Mouse (Mus musculus): ENCODE measurements around the gene Ldlrad3. TPM values are rescaled to one million over a fixed set of nuclear protein-coding genes. Genes with fewer than 3 reads are reported as not detected.

The Ldlrad3 gene
- total and polyA plus RNA-seq, 3 experiments = 3.3 to 4.8 (median 3.8) TPM

GRCm38 (mm10) chr2:101983853-101984543, 202.2 kb downstream of the Ldlrad3 start:
- Histone ChIP-seq H3K79me2 (replicated peaks; ENCODE audit: control insufficient read depth, insufficient read depth, low read length) (no peaks in the 10 kb centered on the region), H3K4me1 (ENCODE audit: control insufficient read depth, insufficient read depth, low read length) (peaks cover 1% of the 10 kb centered on the region), H3K36me3 (ENCODE audit: control insufficient read depth, insufficient read depth, low read length) (no peaks in the 10 kb centered on the region), H3K9ac (ENCODE audit: low read depth, low read length) (no peak overlapping the region), H3K27me3 (ENCODE audit: control insufficient read depth, insufficient read depth, low read length) (no peaks in the 10 kb centered on the region), H3K27ac (no peak overlapping the region), H3K4me3 (no peak overlapping the region)
- intact Hi-C loops (cut with DNase I) = no loop called here
- 94% methylated on average over 9 of the region's 9 CpGs for WGBS
- DNase-seq = no peak
- TF ChIP-seq CTCF (IDR thresholded peaks at IDR 0.05) = no peak
- TF ChIP-seq POLR2A (IDR thresholded peaks at IDR 0.05; ENCODE audit: insufficient read depth, low read depth, low read length) = no peak
- TF ChIP-seq EP300 (IDR thresholded peaks at IDR 0.05; ENCODE audit: insufficient read depth, low read depth, low read length) = no peak

DNA sequence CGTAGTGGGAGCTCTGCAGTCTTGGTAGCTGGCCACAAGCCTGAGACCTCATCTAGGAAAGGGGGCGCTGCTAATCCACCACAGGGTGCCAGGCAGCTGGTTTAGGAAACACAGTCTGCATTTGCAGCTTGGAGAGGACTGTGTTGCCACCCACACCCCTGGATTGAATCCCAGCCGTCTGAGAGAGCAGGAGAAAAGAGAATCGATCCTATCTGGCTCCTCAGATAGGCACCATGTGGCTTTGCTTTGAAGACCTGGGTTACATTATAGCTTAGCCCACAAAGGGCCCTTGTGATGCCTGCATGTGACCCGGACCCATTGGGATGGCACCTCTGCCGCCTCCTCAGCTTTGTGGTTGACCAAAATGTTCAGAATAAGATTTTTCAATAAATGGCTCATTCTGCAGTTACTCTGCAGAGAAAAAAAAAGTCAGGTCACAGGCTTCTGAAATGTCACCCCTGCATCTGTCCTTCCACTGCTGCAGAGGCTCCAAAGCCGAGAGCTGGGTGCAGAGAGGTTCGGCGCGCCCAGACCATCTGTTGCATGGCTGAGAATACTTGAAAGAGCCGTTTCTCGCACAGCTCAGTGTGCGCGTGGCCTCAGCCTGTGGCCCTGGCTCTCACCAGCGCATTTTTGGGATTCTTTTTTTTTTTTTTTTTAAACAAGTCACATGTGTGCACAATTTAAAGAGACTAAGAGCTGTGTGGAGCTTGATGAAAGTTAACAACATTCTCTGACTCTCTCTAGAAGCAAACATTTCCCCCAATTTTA, 202.9 kb downstream of the Ldlrad3 start:
- no peaks in the 10 kb centered on the region for H3K27me3 ChIP-seq (ENCODE audit: control insufficient read depth, insufficient read depth, low read length)
- H3K4me3 ChIP-seq = no peak overlapping the region
- no peak overlapping the region for H3K9ac ChIP-seq (ENCODE audit: low read depth, low read length)
- WGBS = 67% methylated on average over 15 of the region's 15 CpGs
- TF ChIP-seq POLR2A (IDR thresholded peaks at IDR 0.05; ENCODE audit: insufficient read depth, low read depth, low read length) = no peak
- TF ChIP-seq EP300 (IDR thresholded peaks at IDR 0.05; ENCODE audit: insufficient read depth, low read depth, low read length) = no peak
- 0 out of 2 replicates have a peak, but pooled peaks have one; percentile 12 for TF ChIP-seq CTCF (IDR thresholded peaks at IDR 0.05)
- no peak for DNase-seq
- H3K36me3 ChIP-seq (ENCODE audit: control insufficient read depth, insufficient read depth, low read length) = no peaks in the 10 kb centered on the region
- H3K79me2 ChIP-seq (replicated peaks; ENCODE audit: control insufficient read depth, insufficient read depth, low read length) = no peaks in the 10 kb centered on the region
- peaks cover 1% of the 10 kb centered on the region for H3K4me1 ChIP-seq (ENCODE audit: control insufficient read depth, insufficient read depth, low read length)
- intact Hi-C loops (cut with DNase I) = no loop called here
- H3K27ac ChIP-seq = no peak overlapping the region

DNA sequence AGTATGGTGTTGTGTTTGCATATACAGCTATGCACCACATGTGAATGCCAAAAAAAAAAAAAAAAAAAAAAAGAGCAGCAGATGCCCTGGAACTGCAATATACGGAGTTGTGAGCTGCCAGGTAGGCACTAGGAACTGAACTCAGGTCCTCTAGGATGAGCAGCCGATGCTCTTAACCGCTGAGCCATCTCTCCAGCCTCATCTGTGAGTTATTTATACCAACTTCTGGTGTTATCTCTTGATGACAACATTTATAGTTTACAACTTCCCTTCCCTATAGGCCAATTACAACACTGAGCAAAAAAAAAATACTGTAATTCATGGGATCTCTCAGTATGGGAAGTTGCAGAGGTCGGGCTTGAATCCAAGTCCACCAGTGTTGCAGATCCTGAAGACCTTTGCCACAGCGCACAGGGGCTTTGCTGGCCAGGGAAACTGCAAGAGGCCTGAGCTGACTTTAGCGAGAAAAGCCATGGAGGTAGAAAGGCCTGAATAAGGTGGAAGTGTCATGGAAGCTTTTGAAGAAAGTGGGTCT, 204.2 kb downstream of the Ldlrad3 start:
- peaks cover 1% of the 10 kb centered on the region for H3K4me1 ChIP-seq (ENCODE audit: control insufficient read depth, insufficient read depth, low read length)

DNA sequence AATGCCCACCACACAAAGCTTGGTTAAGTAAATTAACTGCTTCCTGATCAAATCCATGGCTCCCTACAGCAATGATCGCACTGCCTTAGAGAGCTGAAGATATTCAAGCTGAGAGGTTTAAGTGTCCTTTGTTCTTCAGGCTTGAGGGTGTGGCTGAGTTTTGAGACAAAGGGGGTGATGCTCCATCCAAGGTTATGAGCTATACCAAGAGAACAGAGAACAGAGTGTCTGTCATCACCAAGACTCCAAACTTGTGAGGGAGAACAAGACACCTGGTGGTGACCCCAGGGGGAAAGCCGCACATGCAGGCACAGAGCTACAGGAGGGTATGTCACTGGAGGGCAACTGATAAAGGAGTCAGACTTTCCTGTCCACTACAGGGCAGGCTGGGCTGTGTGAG, 205.0 kb downstream of the Ldlrad3 start:
- Histone ChIP-seq H3K4me3 (no peak overlapping the region), H3K27ac (no peak overlapping the region), H3K4me1 (ENCODE audit: control insufficient read depth, insufficient read depth, low read length) (no peaks in the 10 kb centered on the region), H3K79me2 (replicated peaks; ENCODE audit: control insufficient read depth, insufficient read depth, low read length) (no peaks in the 10 kb centered on the region), H3K9ac (ENCODE audit: low read depth, low read length) (no peak overlapping the region), H3K36me3 (ENCODE audit: control insufficient read depth, insufficient read depth, low read length) (no peaks in the 10 kb centered on the region), H3K27me3 (ENCODE audit: control insufficient read depth, insufficient read depth, low read length) (no peaks in the 10 kb centered on the region)
- no peak for DNase-seq
- 91% methylated on average over 2 of the region's 2 CpGs for WGBS
- TF ChIP-seq CTCF (IDR thresholded peaks at IDR 0.05) (no peak), EP300 (IDR thresholded peaks at IDR 0.05; ENCODE audit: insufficient read depth, low read depth, low read length) (no peak), POLR2A (IDR thresholded peaks at IDR 0.05; ENCODE audit: insufficient read depth, low read depth, low read length) (no peak)
- intact Hi-C loops (cut with DNase I) = no loop called here

More for the DNA sequence above, 204.2 kb downstream of the Ldlrad3 start:
- Histone ChIP-seq H3K9ac (ENCODE audit: low read depth, low read length) (no peak overlapping the region), H3K27ac (no peak overlapping the region), H3K4me3 (no peak overlapping the region), H3K27me3 (ENCODE audit: control insufficient read depth, insufficient read depth, low read length) (no peaks in the 10 kb centered on the region), H3K79me2 (replicated peaks; ENCODE audit: control insufficient read depth, insufficient read depth, low read length) (no peaks in the 10 kb centered on the region), H3K36me3 (ENCODE audit: control insufficient read depth, insufficient read depth, low read length) (no peaks in the 10 kb centered on the region)
- no peak for TF ChIP-seq POLR2A (IDR thresholded peaks at IDR 0.05; ENCODE audit: insufficient read depth, low read depth, low read length)
- no peak for TF ChIP-seq CTCF (IDR thresholded peaks at IDR 0.05)
- TF ChIP-seq EP300 (IDR thresholded peaks at IDR 0.05; ENCODE audit: insufficient read depth, low read depth, low read length) = no peak
- WGBS = 73% methylated on average over 6 of the region's 6 CpGs
- intact Hi-C loops (cut with DNase I) = no loop called here
- DNase-seq = no peak

DNA sequence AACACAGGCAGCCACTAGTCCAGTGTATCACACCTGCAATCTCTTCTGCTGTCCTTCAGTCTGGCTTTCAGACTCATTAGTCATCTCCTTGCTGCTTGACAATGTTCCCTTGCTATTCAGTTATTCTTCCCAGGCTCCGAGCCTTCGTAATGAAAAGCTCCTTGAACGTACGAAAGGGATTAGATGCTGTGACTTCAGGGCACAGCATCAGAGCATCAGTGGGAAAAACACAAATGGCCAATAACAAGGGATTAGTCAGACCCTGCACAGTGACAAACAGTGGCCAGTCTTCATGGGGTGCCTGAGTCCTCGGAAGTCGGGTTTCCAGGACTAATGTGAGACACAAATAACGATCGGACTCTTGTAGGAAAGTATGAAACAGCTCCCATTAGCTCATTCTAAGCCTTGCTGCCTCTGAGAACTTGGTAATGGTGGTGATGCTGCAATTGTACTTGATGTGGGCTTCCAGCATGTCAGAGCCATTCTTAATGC, 205.7 kb downstream of the Ldlrad3 start:
- Histone ChIP-seq H3K9ac (ENCODE audit: low read depth, low read length) (no peak overlapping the region), H3K4me1 (ENCODE audit: control insufficient read depth, insufficient read depth, low read length) (no peaks in the 10 kb centered on the region), H3K4me3 (no peak overlapping the region), H3K27me3 (ENCODE audit: control insufficient read depth, insufficient read depth, low read length) (no peaks in the 10 kb centered on the region), H3K79me2 (replicated peaks; ENCODE audit: control insufficient read depth, insufficient read depth, low read length) (no peaks in the 10 kb centered on the region), H3K36me3 (ENCODE audit: control insufficient read depth, insufficient read depth, low read length) (no peaks in the 10 kb centered on the region), H3K27ac (no peak overlapping the region)
- TF ChIP-seq POLR2A (IDR thresholded peaks at IDR 0.05; ENCODE audit: insufficient read depth, low read depth, low read length) (no peak), EP300 (IDR thresholded peaks at IDR 0.05; ENCODE audit: insufficient read depth, low read depth, low read length) (no peak), CTCF (IDR thresholded peaks at IDR 0.05) (no peak)
- 97% methylated on average over 8 of the region's 8 CpGs for WGBS
- DNase-seq = no peak
- intact Hi-C loops (cut with DNase I) = no loop called here
